In the genomic region with DNA sequence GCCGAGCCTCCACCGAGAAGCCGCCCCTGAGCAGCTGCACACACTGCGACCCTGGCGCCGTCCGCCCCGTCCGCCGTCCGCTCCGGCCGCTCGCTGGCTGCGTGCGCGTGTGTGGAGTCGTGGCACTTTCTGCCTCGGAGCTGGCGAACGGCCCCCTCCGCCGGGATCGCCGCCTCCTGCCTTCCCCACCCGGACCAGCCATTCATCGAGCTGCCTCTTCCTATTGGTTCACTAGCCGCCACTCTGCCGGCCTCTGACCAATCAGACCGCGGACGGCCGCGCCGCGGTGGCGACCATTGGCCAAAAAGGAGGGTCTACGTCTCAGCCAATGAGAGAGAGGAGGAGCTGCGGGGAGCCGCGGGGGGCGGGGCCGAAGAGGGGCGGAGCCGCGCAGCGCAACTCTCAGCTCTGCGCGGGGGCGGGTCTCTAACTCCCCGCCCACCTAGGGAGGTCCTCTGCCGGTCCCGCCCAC, we compare ENCODE assay signal across 8 mouse cellular contexts. TPM values are rescaled to one million over a fixed set of nuclear protein-coding genes. Genes with fewer than 3 reads are reported as not detected.
A peak's percentile ranks its signal among the peaks of the same experiment; 100 is the strongest.
DNase-seq lines count a peak whose midpoint lies in the region; ATAC-seq lines count a peak whose summit lies in the region.

A gene (minus strand): TSS at position 184 of the 472 bp plus-strand sequence.

- peak; percentile 97 for DNase-seq in ES-CJ7 (ENCODE audit: low read depth, low spot score)
- DNase-seq in cerebellum, adult 11 months = peak; percentile 99
- peak; percentile 98 for DNase-seq in forebrain, embryonic 14.5 days (ENCODE audit: low spot score)
- DNase-seq in heart, postnatal 14 days = peak; percentile 98 to 99
- DNase-seq in layer of hippocampus, adult 11-12 months (ENCODE audit: low spot score) = peak; percentile 99
- peak; percentile 99 for DNase-seq in lung, adult 18-20 months
- DNase-seq in testis, postnatal 14 days (ENCODE audit: low spot score) = peak; percentile 99

- WGBS in forebrain, embryonic 14.5 days = under 1% methylated on average over 48 of the region's 53 CpGs
- 0% methylated on average over 53 of the region's 53 CpGs for WGBS in neural tube, embryonic 15.5 days

- no peaks in the 10 kb centered on the region for H3K27me3 ChIP-seq in forebrain, embryonic 14.5 days (replicated peaks; ENCODE audit: control insufficient read depth, insufficient read depth, low read length)
- no peaks in the 10 kb centered on the region for H3K27me3 ChIP-seq in neural tube, embryonic 15.5 days (replicated peaks)

- H3K9me3 ChIP-seq in forebrain, embryonic 14.5 days (replicated peaks; ENCODE audit: control insufficient read depth, low read length) = no peaks in the 10 kb centered on the region
- H3K9me3 ChIP-seq in neural tube, embryonic 15.5 days (replicated peaks) = no peaks in the 10 kb centered on the region

- intact Hi-C loops in heart, postnatal 14 days (cut with DNase I) = loop anchor here (5.0 to 10.0 kb wide), 2 partner anchors 154 to 276 kb away; no protein-coding TSS in a partner anchor

- peak within 1 kb of the TSS; percentile 69 for H3K4me2 ChIP-seq in forebrain, embryonic 14.5 days (ENCODE audit: low read length)
- H3K4me2 ChIP-seq in neural tube, embryonic 15.5 days = peak within 1 kb of the TSS; percentile 67

- H3K27ac ChIP-seq in forebrain, embryonic 14.5 days (ENCODE audit: low read depth, low read length) = peak within 1 kb of the TSS; percentile 82
- peak within 1 kb of the TSS; percentile 83 for H3K27ac ChIP-seq in neural tube, embryonic 15.5 days (replicated peaks)

- peak within 1 kb of the TSS; percentile 74 for H3K9ac ChIP-seq in forebrain, embryonic 14.5 days (ENCODE audit: low read length)
- peak within 1 kb of the TSS; percentile 60 for H3K9ac ChIP-seq in neural tube, embryonic 15.5 days (replicated peaks)

- no peaks in the 10 kb centered on the region for H3K36me3 ChIP-seq in forebrain, embryonic 14.5 days (ENCODE audit: control insufficient read depth, insufficient read depth, low read length)
- no peaks in the 10 kb centered on the region for H3K36me3 ChIP-seq in neural tube, embryonic 15.5 days

- H3K4me3 ChIP-seq in forebrain, embryonic 14.5 days (ENCODE audit: low read depth, low read length) = peak within 1 kb of the TSS; percentile 81
- H3K4me3 ChIP-seq in neural tube, embryonic 15.5 days (replicated peaks) = peak within 1 kb of the TSS; percentile 65

- H3K4me1 ChIP-seq in forebrain, embryonic 14.5 days (ENCODE audit: control insufficient read depth, insufficient read depth, low read length) = 0 out of 2 replicates have a peak, but pooled peaks cover 3% of the 10 kb centered on the region
- H3K4me1 ChIP-seq in neural tube, embryonic 15.5 days = peaks cover 23% of the 10 kb centered on the region

- peak; percentile 99 for ATAC-seq in forebrain, embryonic 14.5 days
- peak; percentile 99 for ATAC-seq in neural tube, embryonic 15.5 days (ENCODE audit: low FRiP score)

RNA-seq across cellular contexts. Expression of the gene that starts here (rescaled TPM):
- polyA plus RNA-seq in forebrain, embryonic 14.5 days (2014; fragmentation: Nextera tagmentation; extraction: Ambion mirVana) = 15.1 and 15.8 TPM in 2 replicates
- 100 to 1,000 TPM; 117 to 125 TPM for total RNA-seq in heart, postnatal 14 days (2021)
- 38.6 and 47.7 TPM in 2 replicates for polyA plus RNA-seq in neural tube, embryonic 15.5 days (2015; fragmentation: Nextera tagmentation; extraction: Ambion mirVana)

Comparison
In these comparisons a context has a peak if more than half of its experiments do, and no peak if none do; other contexts are left out.
1. Peak in every context shown above with its lines: DNase-seq, ATAC-seq, H3K4me3 ChIP-seq and H3K27ac ChIP-seq.